In genomic region chr3:141862816-141863461, GRCm38 (mm10) we compare ENCODE assay signal across 8 mouse cellular contexts.
DNase-seq lines count a peak whose midpoint lies in the region; ATAC-seq lines count a peak whose summit lies in the region.

No protein-coding gene starts in this region.

- peak; percentile 86 for ATAC-seq in hindbrain, embryonic 11.5 days (ENCODE audit: low FRiP score)

- no peak overlapping the region for H3K9ac ChIP-seq in hindbrain, embryonic 11.5 days (ENCODE audit: low read depth, low read length)

- no peak overlapping the region for H3K4me2 ChIP-seq in hindbrain, embryonic 11.5 days (replicated peaks; ENCODE audit: low read depth, low read length)

- no peaks in the 10 kb centered on the region for H3K9me3 ChIP-seq in hindbrain, embryonic 11.5 days (ENCODE audit: control insufficient read depth, low read length)

- no peaks in the 10 kb centered on the region for H3K27me3 ChIP-seq in hindbrain, embryonic 11.5 days (ENCODE audit: control insufficient read depth, insufficient read depth, low read length)

- intact Hi-C loops in gastrocnemius, postnatal 36 days (cut with DNase I), result loop anchor here (2.0 to 10.0 kb wide), 3 partner anchors 302 to 614 kb away; partner anchors contain the start of gene Bmpr1b

- no peaks in the 10 kb centered on the region for H3K36me3 ChIP-seq in hindbrain, embryonic 11.5 days (ENCODE audit: control insufficient read depth, insufficient read depth, low read length)

- no peaks in the 10 kb centered on the region for H3K4me1 ChIP-seq in hindbrain, embryonic 11.5 days (replicated peaks; ENCODE audit: control insufficient read depth, insufficient read depth, low read length)

- H3K4me3 ChIP-seq in hindbrain, embryonic 11.5 days (ENCODE audit: low read depth, low read length), result no peak overlapping the region

- DNase-seq in gastrocnemius, postnatal 10 days, result peak; percentile 31
- DNase-seq in gastrocnemius, postnatal 36 days, result no peak
- peak; percentile 22 for DNase-seq in brain, embryonic 18.5 days (ENCODE audit: low read depth, low spot score)
- peak; percentile 23 for DNase-seq in fibroblast of lung, adult 2 months (ENCODE audit: low read depth)
- DNase-seq in hindbrain, embryonic 11.5 days (ENCODE audit: low spot score), result peak; percentile 75
- DNase-seq in layer of hippocampus, postnatal 10 days (ENCODE audit: low spot score in 2 of 2), result peak; percentile 51 to 66
- peak; percentile 23 to 50 for DNase-seq in lung, postnatal 4 days
- DNase-seq in right cerebral cortex, postnatal 10 days (ENCODE audit: low spot score in 2 of 2), result peak; percentile 63 to 75

- WGBS in hindbrain, embryonic 11.5 days, result 24% methylated on average over 13 of the region's 13 CpGs

- H3K27ac ChIP-seq in hindbrain, embryonic 11.5 days (ENCODE audit: low read depth, low read length), result no peak overlapping the region

Comparison
In these comparisons a context has a peak if more than half of its experiments do, and no peak if none do; other contexts are left out.
1. DNase-seq: peak in gastrocnemius, postnatal 10 days (single experiment), brain, embryonic 18.5 days (single experiment), fibroblast of lung, adult 2 months (single experiment), hindbrain, embryonic 11.5 days (single experiment), layer of hippocampus, postnatal 10 days (2 of 2), lung, postnatal 4 days (2 of 2) and right cerebral cortex, postnatal 10 days (2 of 2); none in gastrocnemius, postnatal 36 days (0 of 2).